Mouse (Mus musculus): ENCODE measurements around the gene Slc4a5.
"Not testable (repeated sequence)": the region's sequence is repeated elsewhere in the genome, so short reads cannot be mapped to it uniquely, and the experiment has no call there.

Gene Slc4a5

DNA sequence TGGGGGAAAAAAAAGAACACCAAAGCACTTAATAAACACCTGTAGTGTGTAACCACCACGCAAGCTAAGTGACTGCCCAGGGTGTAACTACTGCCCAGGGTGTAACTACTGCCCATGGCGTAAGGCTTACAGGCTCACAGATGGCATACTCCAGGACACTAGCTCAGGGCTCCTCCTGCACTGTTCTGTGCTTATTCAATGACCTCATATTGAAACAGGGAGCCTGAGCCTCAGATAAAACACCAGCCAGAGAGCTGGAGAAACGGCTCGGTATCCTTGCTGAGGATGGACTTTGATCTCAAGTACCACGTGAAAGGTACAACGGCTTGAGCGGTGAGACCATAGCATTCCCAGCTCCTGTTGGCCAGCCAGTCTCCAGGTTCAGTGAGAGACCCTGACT lies 92.4 kb downstream of the Slc4a5 start:
- no peak for DNase-seq

GRCm38 (mm10) chr6:83312514-83312913 lies 92.9 kb downstream of the Slc4a5 start:
- peak; percentile 18 for DNase-seq

DNA sequence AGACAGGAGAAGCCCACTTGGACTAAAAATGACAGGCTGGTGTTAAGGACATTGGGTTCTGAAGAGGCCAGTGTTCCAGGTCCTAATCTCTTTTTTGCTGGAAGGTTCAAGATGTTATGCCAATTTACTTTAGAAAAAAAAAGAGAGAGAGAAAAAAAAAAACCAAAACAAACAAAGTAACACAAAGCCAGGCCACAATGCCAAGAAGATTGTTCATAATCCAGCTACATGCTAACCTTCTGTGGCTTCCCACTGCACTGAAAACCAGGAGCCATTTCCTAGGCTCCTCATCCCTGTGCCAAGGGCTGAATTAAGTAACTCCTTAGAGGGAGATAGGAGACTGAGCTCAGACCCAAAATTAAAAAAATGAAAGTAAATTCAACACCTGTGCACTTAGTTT lies 95.7 kb downstream of the Slc4a5 start:
- no peak for DNase-seq

GRCm38 (mm10) chr6:83316022-83316421 lies 96.4 kb downstream of the Slc4a5 start:
- peak; percentile 20 for DNase-seq

DNA sequence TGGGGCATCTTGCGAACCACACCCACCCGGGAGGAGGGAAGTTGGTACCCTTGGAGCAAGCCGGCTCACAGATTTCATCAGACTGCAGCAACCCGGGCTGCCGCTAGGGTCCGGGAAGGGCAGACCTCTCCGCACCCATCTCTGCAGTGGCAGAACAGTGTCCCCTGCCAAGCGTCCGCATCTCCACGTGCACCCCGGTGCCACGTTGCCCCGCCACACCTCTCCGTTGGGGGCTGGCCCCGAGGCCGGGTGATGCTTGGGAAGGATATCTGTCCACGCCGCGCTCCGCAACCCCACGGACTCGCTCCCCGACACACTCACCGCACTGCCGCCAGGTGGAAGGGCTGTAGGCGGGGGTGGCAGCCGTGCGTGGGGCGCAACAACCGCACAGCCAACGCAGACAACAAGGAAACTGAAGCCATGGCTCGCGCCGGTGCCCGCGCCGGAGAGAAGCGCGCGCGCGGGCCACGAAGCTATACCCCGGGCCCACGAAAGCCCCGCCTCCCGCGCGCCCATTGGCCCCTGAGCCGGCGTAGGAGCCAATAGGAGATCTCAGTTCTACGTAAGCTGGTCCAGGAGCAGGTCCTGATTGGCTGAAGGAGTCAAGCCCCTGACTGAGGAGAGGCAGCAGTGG lies 97.6 kb downstream of the Slc4a5 start:
- peak; percentile 96 for DNase-seq

- no peak for DNase-seq
These were observed 102.3 kb downstream of the Slc4a5 start for GRCm38 (mm10) chr6:83321927-83322326.

DNA sequence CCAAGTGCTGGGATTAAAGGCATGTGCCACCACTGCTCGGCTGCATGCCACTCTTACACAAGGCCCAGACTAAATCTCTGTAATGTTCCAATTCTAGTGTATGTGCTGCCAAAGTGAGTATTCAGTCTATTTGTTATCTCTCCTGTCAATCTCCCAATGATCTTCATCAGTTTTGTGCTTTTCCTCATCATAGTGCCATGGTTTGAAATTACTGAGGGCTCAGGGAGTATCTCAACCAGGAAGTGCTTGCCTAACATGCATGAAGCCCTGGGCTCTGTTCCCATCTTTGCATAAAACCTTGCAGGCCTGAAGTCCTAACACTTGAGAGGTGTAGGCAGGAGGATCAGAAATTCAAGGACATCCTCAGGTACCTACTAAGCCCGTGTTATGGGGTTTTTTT lies 103.2 kb downstream of the Slc4a5 start:
- no peak for DNase-seq

GRCm38 (mm10) chr6:83323652-83324419 lies 104.2 kb downstream of the Slc4a5 start:
- DNase-seq, result no peak

- DNase-seq, result peak; percentile 95
These were observed 106.1 kb downstream of the Slc4a5 start, which contains the start of the genes Mthfd2 and Mob1a for GRCm38 (mm10) chr6:83325525-83326393. Mthfd2 (minus strand) TSS chr6:83325908. Mob1a (plus strand) TSS chr6:83326016.

DNA sequence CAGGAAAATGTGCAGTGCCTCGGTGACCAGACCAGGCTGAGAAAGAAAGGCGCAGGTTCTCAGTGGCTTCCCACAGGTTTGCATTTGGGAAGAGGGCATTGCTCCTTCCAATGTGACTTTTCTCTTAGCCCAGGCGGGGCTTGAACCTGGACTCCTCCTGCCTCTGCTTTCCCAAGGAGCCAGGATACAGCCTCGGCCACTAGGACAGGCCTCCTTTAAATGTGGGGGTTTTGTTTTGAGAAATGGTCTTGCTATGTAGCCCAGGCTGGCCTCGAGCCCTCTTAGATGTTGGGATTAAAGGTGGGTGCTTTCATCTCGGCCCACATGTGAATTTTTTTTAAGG lies 106.7 kb downstream of the Slc4a5 start:
- no peak for DNase-seq

- DNase-seq, result no peak
These were observed 107.1 kb downstream of the Slc4a5 start for GRCm38 (mm10) chr6:83326761-83327160.

- no peak for DNase-seq
These were observed 108.1 kb downstream of the Slc4a5 start for GRCm38 (mm10) chr6:83327591-83328190.

DNA sequence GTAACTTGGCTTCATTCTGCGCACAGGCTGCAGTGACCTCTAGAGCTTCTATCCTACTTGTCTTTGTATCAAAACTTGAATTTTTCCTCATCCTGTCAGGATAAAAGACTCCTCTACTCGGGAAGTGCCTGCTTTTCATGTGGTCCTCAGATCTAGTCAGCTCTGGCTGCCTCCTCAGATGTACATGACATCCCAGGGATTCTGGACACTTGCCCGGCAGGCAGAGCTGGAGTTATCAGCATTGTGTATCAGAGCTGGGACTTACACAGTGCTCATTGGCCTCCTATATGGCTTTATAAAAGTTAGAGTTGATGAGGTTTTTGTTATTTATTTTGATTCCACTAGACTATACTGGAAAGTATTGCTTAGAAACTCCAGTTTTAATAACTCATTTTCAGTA lies 121.8 kb downstream of the Slc4a5 start:
- no peak for DNase-seq

DNA sequence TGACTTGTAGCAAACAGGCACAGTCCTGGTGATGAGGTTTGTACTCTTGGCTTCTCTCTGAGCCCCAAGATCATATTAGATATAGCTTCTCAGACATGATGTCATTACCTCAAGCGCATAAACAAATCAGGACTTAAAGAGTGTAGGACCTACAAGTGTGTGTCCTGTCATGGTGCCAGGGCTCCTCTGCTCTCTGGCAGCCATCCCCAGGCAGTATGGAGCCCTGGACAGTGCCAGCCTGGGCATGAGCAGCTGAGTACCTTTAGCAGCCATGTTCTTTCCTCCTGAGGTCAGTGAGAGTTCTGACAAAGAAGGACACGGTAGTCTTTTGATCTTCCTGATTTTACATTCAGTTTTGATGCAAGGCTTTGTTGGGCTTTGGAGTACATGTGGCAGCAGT lies 123.3 kb downstream of the Slc4a5 start:
- DNase-seq, result no peak

DNA sequence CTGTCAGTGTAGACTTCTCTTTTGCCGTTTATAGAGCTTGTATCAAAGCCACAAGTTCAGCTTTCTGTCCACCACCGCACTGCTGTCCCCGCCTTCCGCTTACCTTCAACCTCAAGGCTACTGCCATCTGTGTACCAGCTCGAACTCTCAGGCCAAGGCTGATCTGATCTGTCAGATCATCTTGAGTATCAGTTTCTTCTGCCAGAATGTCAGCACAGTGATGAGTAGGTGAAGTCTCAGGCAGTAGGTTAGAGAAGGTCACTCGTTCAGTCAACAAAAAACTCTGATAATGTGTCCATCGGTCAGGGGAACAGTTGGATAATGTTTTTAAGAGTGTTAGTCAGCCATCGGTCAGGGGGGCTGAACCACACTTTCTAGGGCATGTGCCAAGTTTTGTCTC lies 125.7 kb downstream of the Slc4a5 start:
- not testable (repeated sequence) for DNase-seq

GRCm38 (mm10) chr6:83347916-83348315 lies 128.3 kb downstream of the Slc4a5 start:
- DNase-seq, result no peak

DNA sequence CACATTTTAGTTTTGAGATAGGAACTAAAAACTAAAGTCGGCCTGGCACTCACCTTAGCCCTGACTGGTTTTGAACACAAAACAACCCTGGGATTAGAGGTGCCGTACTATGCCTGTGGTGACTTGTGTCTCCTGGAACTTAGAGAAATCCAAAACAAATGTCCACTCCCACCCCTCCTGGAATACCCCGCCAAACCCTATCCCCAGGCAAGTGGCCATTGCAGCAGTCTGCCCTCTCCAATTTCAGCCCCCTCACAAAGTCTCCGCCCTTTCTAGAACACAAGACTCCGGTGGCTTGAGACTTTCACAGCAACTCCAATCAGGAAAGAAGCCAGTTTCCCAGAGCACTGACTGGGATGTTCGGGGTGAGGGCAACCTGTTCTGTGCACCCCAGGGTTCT lies 129.2 kb downstream of the Slc4a5 start, which contains the start of gene Bola3:
Gene Bola3, plus strand, starts transcription at position 275 of the 400 bp plus-strand sequence.
- no peak for DNase-seq

DNA sequence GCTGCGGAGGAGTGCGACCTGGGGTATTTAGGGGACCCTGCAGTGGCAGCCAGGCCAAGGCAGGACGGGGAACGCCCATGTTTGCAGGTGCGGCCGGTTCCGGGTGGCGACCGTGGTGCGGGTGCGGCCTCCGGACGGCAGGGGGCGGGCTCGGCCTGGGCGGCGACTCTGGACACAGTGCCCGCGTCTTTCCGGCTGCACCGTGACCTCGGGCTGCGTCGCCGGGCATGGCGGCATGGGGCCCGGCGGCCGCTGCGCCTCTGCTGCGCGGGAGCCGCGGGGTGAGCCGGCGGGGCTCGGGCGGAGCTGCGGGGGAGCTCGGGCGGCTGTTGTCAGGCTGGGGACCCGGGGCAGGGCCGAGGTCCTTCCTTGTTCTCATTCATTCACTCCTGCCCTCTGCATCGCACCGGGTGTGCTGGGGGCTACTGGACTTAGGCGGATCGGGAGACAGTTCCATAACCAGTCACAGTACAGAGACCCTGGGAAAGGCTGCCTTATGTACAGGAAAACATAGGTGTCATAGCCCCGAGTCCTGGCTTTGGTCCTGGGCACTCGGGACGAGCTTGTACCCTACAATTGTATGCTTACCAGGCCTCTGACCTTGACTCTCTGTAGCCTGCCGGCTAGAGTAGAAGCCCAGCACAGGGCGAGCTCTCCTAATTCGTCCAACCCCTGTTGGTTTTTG lies 129.8 kb downstream of the Slc4a5 start:
- peak; percentile 98 for DNase-seq

GRCm38 (mm10) chr6:83350172-83350571 lies 130.5 kb downstream of the Slc4a5 start:
- DNase-seq, result no peak

GRCm38 (mm10) chr6:83350851-83351405 lies 131.3 kb downstream of the Slc4a5 start:
- no peak for DNase-seq

DNA sequence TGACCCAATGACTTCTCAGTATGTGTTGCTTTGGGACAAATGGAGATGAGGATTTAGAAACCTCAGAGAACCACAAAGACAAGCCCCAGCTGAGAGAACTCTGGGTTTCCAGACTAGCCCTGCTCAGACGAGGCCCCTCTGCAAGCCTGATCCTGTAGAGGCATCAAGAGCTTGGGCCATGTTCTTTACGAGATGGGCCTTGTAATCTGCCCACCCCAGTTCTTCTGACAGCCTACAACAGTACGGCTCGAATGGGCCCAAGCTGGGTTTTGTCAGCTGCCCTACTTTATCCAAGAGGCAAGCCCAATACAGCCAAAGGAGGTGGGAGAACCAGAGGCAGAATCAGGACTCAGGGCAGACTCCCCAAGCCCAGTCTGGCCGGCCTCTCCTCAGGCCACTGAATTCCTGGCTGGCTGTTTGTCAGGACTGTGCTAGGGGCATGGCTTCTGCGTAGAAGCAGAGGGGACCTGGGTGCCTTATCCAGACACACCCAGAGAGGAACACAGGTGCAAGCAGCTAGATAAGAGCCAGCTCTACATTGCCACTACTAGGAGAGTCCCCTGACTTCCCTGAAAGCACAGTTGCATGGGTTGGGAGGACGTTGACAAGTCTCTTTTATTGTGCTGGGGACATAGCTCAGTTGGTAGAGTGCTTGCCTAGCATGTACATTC lies 132.0 kb downstream of the Slc4a5 start:
- DNase-seq, result no peak
